Mouse (Mus musculus) CH12.LX (cell line): Measurements from ENCODE around the gene Farp1. TPM values are rescaled to one million over a fixed set of nuclear protein-coding genes. Genes with fewer than 3 reads are reported as not detected.

Experiments
- DNase-seq: peaks from one replicate; pipeline ENCODE4 v3.0.0-alpha.2; 2013; ENCODE audit errors: extremely low read depth
- H3K27ac ChIP-seq: 2 replicates; pipeline ENCODE4 v1.5.1; 2012; ENCODE audit warnings: low read depth, mild to moderate bottlenecking, control low read depth, moderate library complexity; ENCODE audit not compliant: insufficient read depth
- H3K27me3 ChIP-seq: replicated peaks from 2 replicates; pipeline ENCODE3; 2012; ENCODE audit warnings: inconsistent platforms
- H3K36me3 ChIP-seq, 2 experiments: replicated peaks in 1 of 2; 2 replicates each; pipeline versions ENCODE3 to v1.6.1; 2012; ENCODE audit warnings: inconsistent platforms in 1 of 2, low read length in 1 of 2, mild to moderate bottlenecking in 1 of 2, mixed read lengths in 1 of 2, moderate library complexity in 1 of 2; ENCODE audit not compliant: control insufficient read depth in 1 of 2, insufficient read depth in 1 of 2
- H3K4me1 ChIP-seq, 2 experiments: 2 replicates each; pipeline ENCODE4 v1.6.1; 2012; ENCODE audit warnings: inconsistent platforms in 1 of 2, moderate library complexity in 1 of 2; ENCODE audit not compliant: insufficient read depth in 2 of 2, control insufficient read depth in 1 of 2
- H3K4me2 ChIP-seq: 2 replicates; pipeline ENCODE4 v1.6.1; 2012; ENCODE audit warnings: low read depth, mild to moderate bottlenecking, control low read depth; ENCODE audit not compliant: poor library complexity, insufficient read depth, severe bottlenecking
- H3K4me3 ChIP-seq, 3 experiments: fragments of 150-350 bp in 1 of 3; sonication (generic) in 1 of 3; replicated peaks in 1 of 3; 2 replicates each; pipeline versions ENCODE3 to v1.5.1; 2011 to 2012; ENCODE audit warnings: low read depth in 2 of 3, low read length in 2 of 3, mild to moderate bottlenecking in 2 of 3, moderate library complexity in 2 of 3, control low read depth in 1 of 3, improper control_type of control experiment in 1 of 3, inconsistent platforms in 1 of 3, mixed read lengths in 1 of 3; ENCODE audit not compliant: poor library complexity in 1 of 3
- H3K79me2 ChIP-seq: replicated peaks from 2 replicates; pipeline ENCODE4 v1.6.1; 2012; ENCODE audit warnings: mild to moderate bottlenecking, moderate library complexity; ENCODE audit not compliant: control insufficient read depth, poor library complexity, insufficient read depth, severe bottlenecking; ENCODE audit errors: extremely low read depth
- H3K9ac ChIP-seq: 2 replicates; pipeline ENCODE4 v1.6.1; 2012; ENCODE audit warnings: low read depth, mild to moderate bottlenecking, control low read depth, moderate library complexity; ENCODE audit not compliant: insufficient read depth
- H3K9me3 ChIP-seq: replicated peaks from 2 replicates; pipeline ENCODE3; 2012; ENCODE audit warnings: low read length, inconsistent platforms, mixed read lengths
- BHLHE40 ChIP-seq: IDR thresholded peaks from 2 replicates; pipeline ENCODE4 v1.6.1; 2011; ENCODE audit warnings: mild to moderate bottlenecking, low read depth, low read length, improper control_type of control experiment
- CHD1 ChIP-seq: IDR thresholded peaks from 2 replicates; pipeline ENCODE4 v1.6.1; 2012; ENCODE audit warnings: low read depth, low read length, improper control_type of control experiment, inconsistent platforms
- E2F4 ChIP-seq: IDR thresholded peaks from 2 replicates; pipeline ENCODE4 v1.6.1; 2011; ENCODE audit warnings: low read depth, low read length, improper control_type of control experiment; ENCODE audit not compliant: insufficient replicate concordance
- ELF1 ChIP-seq: IDR thresholded peaks from 2 replicates; pipeline ENCODE4 v1.6.1; 2014; ENCODE audit warnings: low read depth, mild to moderate bottlenecking, inconsistent platforms, low read length, improper control_type of control experiment
- ETS1 ChIP-seq: conservative IDR thresholded peaks from 2 replicates; pipeline ENCODE4 v1.6.1; 2012; ENCODE audit warnings: low read depth, mild to moderate bottlenecking, inconsistent platforms, low read length, improper control_type of control experiment, moderate library complexity
- GABPA ChIP-seq: IDR thresholded peaks from 2 replicates; pipeline ENCODE4 v1.6.1; 2012; ENCODE audit warnings: low read depth, low read length, improper control_type of control experiment, inconsistent platforms; ENCODE audit not compliant: insufficient replicate concordance
- IRF4 ChIP-seq: IDR thresholded peaks from 2 replicates; pipeline ENCODE4 v1.6.1; 2014; ENCODE audit warnings: low read depth, mild to moderate bottlenecking, inconsistent platforms, low read length, improper control_type of control experiment
- JUN ChIP-seq: IDR thresholded peaks from 2 replicates; pipeline ENCODE4 v1.6.1; 2011; ENCODE audit warnings: low read depth, mild to moderate bottlenecking, low read length, improper control_type of control experiment, moderate library complexity; ENCODE audit not compliant: insufficient read depth
- MAFK ChIP-seq: IDR thresholded peaks from 2 replicates; pipeline ENCODE4 v1.6.1; 2011; ENCODE audit warnings: low read length, improper control_type of control experiment; ENCODE audit not compliant: insufficient replicate concordance
- MAZ ChIP-seq: IDR thresholded peaks from 2 replicates; pipeline ENCODE4 v1.6.1; 2012; ENCODE audit warnings: low read depth, mild to moderate bottlenecking, inconsistent platforms, low read length, improper control_type of control experiment, moderate library complexity
- MXI1 ChIP-seq: IDR thresholded peaks from 2 replicates; pipeline ENCODE4 v1.6.1; 2011; ENCODE audit warnings: mild to moderate bottlenecking, low read depth, low read length, improper control_type of control experiment
- MYC ChIP-seq: IDR thresholded peaks from 2 replicates; pipeline ENCODE4 v1.6.1; 2011; ENCODE audit warnings: low read depth, mild to moderate bottlenecking, improper control_type of control experiment, low read length
- NELFE ChIP-seq: IDR thresholded peaks from 2 replicates; pipeline ENCODE4 v1.6.1; 2011; ENCODE audit warnings: low read depth, low read length, improper control_type of control experiment
- POLR2A ChIP-seq: IDR thresholded peaks from 2 replicates; pipeline ENCODE4 v1.6.1; 2011; ENCODE audit warnings: low read depth, mild to moderate bottlenecking, improper control_type of control experiment, low read length
- POLR2AphosphoS2 ChIP-seq: IDR thresholded peaks from 2 replicates; pipeline ENCODE4 v1.6.1; 2011; ENCODE audit warnings: low read depth, low read length, improper control_type of control experiment
- RCOR1 ChIP-seq: conservative IDR thresholded peaks from 2 replicates; pipeline ENCODE4 v1.6.1; 2012; ENCODE audit warnings: low read depth, mild to moderate bottlenecking, inconsistent platforms, low read length, improper control_type of control experiment
- SIN3A ChIP-seq: IDR thresholded peaks from 2 replicates; pipeline ENCODE4 v1.6.1; 2012; ENCODE audit warnings: low read length, improper control_type of control experiment, inconsistent platforms
- SMC3 ChIP-seq: IDR thresholded peaks from 2 replicates; pipeline ENCODE4 v1.6.1; 2011; ENCODE audit warnings: low read depth, low read length, improper control_type of control experiment
- TBP ChIP-seq: conservative IDR thresholded peaks from 2 replicates; pipeline ENCODE4 v1.6.1; 2011; ENCODE audit warnings: low read depth, low read length, improper control_type of control experiment
- TCF12 ChIP-seq: IDR thresholded peaks from 2 replicates; pipeline ENCODE4 v1.6.1; 2014; ENCODE audit warnings: low read depth, mild to moderate bottlenecking, inconsistent platforms, low read length, improper control_type of control experiment
- UBTF ChIP-seq: IDR thresholded peaks from 2 replicates; pipeline ENCODE4 v1.6.1; 2012; ENCODE audit warnings: low read depth, mild to moderate bottlenecking, inconsistent platforms, low read length, improper control_type of control experiment, moderate library complexity
- USF1 ChIP-seq: IDR thresholded peaks from 2 replicates; pipeline ENCODE4 v1.6.1; 2014; ENCODE audit warnings: low read depth, mild to moderate bottlenecking, inconsistent platforms, low read length, improper control_type of control experiment
- ZKSCAN1 ChIP-seq: IDR thresholded peaks from 2 replicates; pipeline ENCODE4 v1.6.1; 2012; ENCODE audit warnings: low read depth, inconsistent platforms, low read length, improper control_type of control experiment, borderline replicate concordance
- ZMIZ1 ChIP-seq: IDR thresholded peaks from 2 replicates; pipeline ENCODE4 v1.6.1; 2012; ENCODE audit warnings: low read depth, mild to moderate bottlenecking, inconsistent platforms, low read length, improper control_type of control experiment
- ZNF384 ChIP-seq: IDR thresholded peaks from 2 replicates; pipeline ENCODE4 v1.6.1; 2012; ENCODE audit warnings: low read depth, low read length, improper control_type of control experiment, inconsistent platforms
- dilution Hi-C: fragments of 300-500 bp; cut with MboI; formaldehyde crosslinking; loops from 2 replicates; pipeline ENCODE4 v1.14.3; 2020; ENCODE audit warnings: low sequenced_read_pairs; ENCODE audit not compliant: extremely low pct_unique_long_range_greater_than_20kb, extremely low pct_ligation_motif_present
- in situ Hi-C: fragments of 300-500 bp; cut with MboI; formaldehyde crosslinking; loops from 3 replicates; pipeline ENCODE4 v1.14.3; 2019; ENCODE audit warnings: low sequenced_read_pairs, low pct_ligation_motif_present, low pct_unique_long_range_greater_than_20kb, mixed read lengths
- polyA plus RNA-seq: library from polyadenylated mRNA; unstranded; fragments of >175 nt; gene quantifications from 2 replicates; pipeline ENCODE4 v1.2.1, GENCODE M21; 2012; ENCODE audit warnings: low read depth; ENCODE audit not compliant: insufficient read length
- total RNA-seq, 2 experiments: library from RNA; depleted of rRNA; stranded (reverse); fragments of 300-350 nt in 1 of 2; fragments of >200 nt in 1 of 2; gene quantifications; 2 replicates each; pipeline ENCODE4 v1.2.3; 2012 to 2014

Gene Farp1
- total and polyA plus RNA-seq, 3 experiments = 2.4 to 10.3 (median 2.5) TPM

- dilution Hi-C loops (no loop called here), in situ Hi-C loops (no loop called here)
- no peak for TF ChIP-seq ZMIZ1
- TF ChIP-seq UBTF = no peak
- no peak for TF ChIP-seq NELFE
- no peak for TF ChIP-seq JUN
- TF ChIP-seq MAFK = no peak
- TF ChIP-seq GABPA = no peak
- TF ChIP-seq ELF1 = no peak
- no peak for TF ChIP-seq ZNF384
- TF ChIP-seq IRF4 = no peak
- no peak for TF ChIP-seq CHD1
- no peak for TF ChIP-seq ZKSCAN1
- TF ChIP-seq ETS1 = no peak
- no peak for TF ChIP-seq RCOR1
- TF ChIP-seq POLR2A = no peak
- TF ChIP-seq TBP = no peak
- no peak for TF ChIP-seq E2F4
- TF ChIP-seq MYC = no peak
- no peak for TF ChIP-seq TCF12
- no peak for TF ChIP-seq BHLHE40
- peaks cover 0 to 49% of the 10 kb centered on the region in 2 experiments; a peak in 3 of 4 replicates for H3K4me1 ChIP-seq
- H3K9me3 ChIP-seq = no peaks in the 10 kb centered on the region
- H3K4me3 ChIP-seq = no peak overlapping the region
- no peak overlapping the region for H3K27ac ChIP-seq
- no peak overlapping the region for H3K4me2 ChIP-seq
- H3K9ac ChIP-seq = no peak overlapping the region
- H3K27me3 ChIP-seq = no peaks in the 10 kb centered on the region
- peaks cover 0 to 22% of the 10 kb centered on the region in 2 experiments for H3K36me3 ChIP-seq
- no peaks in the 10 kb centered on the region for H3K79me2 ChIP-seq
- DNase-seq = no peak
Observed at GRCm38 (mm10) chr14:121061686-121062085, 26.7 kb downstream of the Farp1 start.

GRCm38 (mm10) chr14:121062238-121063082, 27.5 kb downstream of the Farp1 start:
- no peak overlapping the region for H3K27ac ChIP-seq
- dilution Hi-C loops = no loop called here
- no peak for DNase-seq
- peaks cover 0 to 44% of the 10 kb centered on the region in 2 experiments; a peak in 2 of 4 replicates for H3K4me1 ChIP-seq
- H3K27me3 ChIP-seq = no peaks in the 10 kb centered on the region
- H3K9ac ChIP-seq = no peak overlapping the region
- no peak overlapping the region for H3K4me2 ChIP-seq
- H3K4me3 ChIP-seq = no peak overlapping the region
- H3K79me2 ChIP-seq = no peaks in the 10 kb centered on the region
- in situ Hi-C loops = no loop called here
- H3K36me3 ChIP-seq = peaks cover 0 to 22% of the 10 kb centered on the region in 2 experiments
- TF ChIP-seq ZNF384 = no peak
- TF ChIP-seq ZKSCAN1 = no peak
- no peak for TF ChIP-seq RCOR1
- no peak for TF ChIP-seq MAZ
- no peak for TF ChIP-seq BHLHE40
- no peak for TF ChIP-seq IRF4
- no peak for TF ChIP-seq SMC3
- TF ChIP-seq E2F4 = no peak
- TF ChIP-seq SIN3A = no peak
- no peak for TF ChIP-seq MYC
- TF ChIP-seq USF1 = no peak
- no peak for TF ChIP-seq POLR2A
- TF ChIP-seq MXI1 = no peak
- TF ChIP-seq TCF12 = no peak
- TF ChIP-seq POLR2AphosphoS2 = no peak
- TF ChIP-seq ZMIZ1 = no peak
- TF ChIP-seq GABPA = no peak
- no peak for TF ChIP-seq MAFK
- H3K9me3 ChIP-seq = no peaks in the 10 kb centered on the region
